Mouse (Mus musculus) liver, embryonic 16.5 days (tissue): ENCODE measurements around the gene Snai3. TPM values are rescaled to one million over a fixed set of nuclear protein-coding genes. Genes with fewer than 3 reads are reported as not detected.

Experiments used
- ATAC-seq: fragments of 200-750 bp; cut with Nextera tagmentation; 2 replicates; pipeline ENCODE4 v1.8.0; 2017; ENCODE audit warnings: low read depth, mild to moderate bottlenecking, moderate number of reproducible peaks, moderate library complexity
- H3K27ac ChIP-seq: fragments of 300-500 bp; sonication (generic); 2 replicates; pipeline ENCODE4 v1.5.1; 2014; ENCODE audit warnings: mild to moderate bottlenecking, low read length
- H3K27me3 ChIP-seq: fragments of 300-500 bp; sonication (generic); 2 replicates; pipeline ENCODE4 v1.6.1; 2014; ENCODE audit warnings: low read depth, low read length, mixed read lengths; ENCODE audit not compliant: control insufficient read depth, insufficient read depth
- H3K36me3 ChIP-seq: fragments of 300-500 bp; sonication (generic); 2 replicates; pipeline ENCODE4 v1.6.1; 2014; ENCODE audit warnings: mild to moderate bottlenecking; ENCODE audit not compliant: control insufficient read depth, insufficient read depth
- H3K4me1 ChIP-seq: fragments of 300-500 bp; sonication (generic); 2 replicates; pipeline ENCODE4 v1.6.1; 2014; ENCODE audit warnings: low read depth, low read length, mixed read lengths; ENCODE audit not compliant: control insufficient read depth
- H3K4me2 ChIP-seq: fragments of 300-500 bp; sonication (generic); 2 replicates; pipeline ENCODE4 v1.6.1; 2014; ENCODE audit warnings: low read depth, low read length, mixed read lengths
- H3K4me3 ChIP-seq: fragments of 300-500 bp; sonication (generic); 2 replicates; pipeline ENCODE4 v1.5.1; 2014; ENCODE audit warnings: low read depth, mild to moderate bottlenecking, low read length
- H3K9ac ChIP-seq: fragments of 300-500 bp; sonication (generic); 2 replicates; pipeline ENCODE4 v1.6.1; 2014; ENCODE audit warnings: low read depth, low read length
- H3K9me3 ChIP-seq: fragments of 300-500 bp; sonication (generic); replicated peaks from 2 replicates; pipeline ENCODE4 v1.6.1; 2016; ENCODE audit warnings: low read length; ENCODE audit not compliant: control insufficient read depth
- WGBS: fragments of 180-500 bp; shearing (Covaris S2); extraction: QIAGEN DNeasy Blood & Tissue Kit; methylation state at CpG from one replicate; pipeline ENCODE4 v1.1.7; 2014; ENCODE audit not compliant: insufficient replicate concordance; 5-methylcytosine and 5-hydroxymethylcytosine counted together
- polyA plus RNA-seq: library from polyadenylated mRNA; unstranded; fragments of >200 nt; fragmentation: Nextera tagmentation; extraction: Ambion mirVana; gene quantifications from 2 replicates; pipeline ENCODE4 v1.2.1, GENCODE M21; 2015

Snai3 gene
- polyA plus RNA-seq, 1 experiment from 2014 or later: 0.40 TPM

GRCm38 (mm10) chr8:122475580-122476320, 15.2 kb upstream of the Snai3 start, which contains the start of the genes Rnf166 and Ctu2:
TSS of gene Rnf166 (minus strand) at chr8:122476064.
TSS of gene Ctu2 (plus strand) at chr8:122476143.
- H3K36me3 ChIP-seq: peaks cover 13% of the 10 kb centered on the region
- H3K9ac ChIP-seq: peak within 1 kb of the TSS; percentile 74
- H3K4me1 ChIP-seq: peaks cover 24% of the 10 kb centered on the region
- ATAC-seq: peak; percentile 87
- peak within 1 kb of the TSS; percentile 73 for H3K4me3 ChIP-seq
- H3K27ac ChIP-seq: peak within 1 kb of the TSS; percentile 10
- H3K4me2 ChIP-seq: peak within 1 kb of the TSS; percentile 83
- under 1% methylated on average over 93 of the region's 103 CpGs for WGBS
- H3K9me3 ChIP-seq: no peaks in the 10 kb centered on the region
- no peaks in the 10 kb centered on the region for H3K27me3 ChIP-seq

- ATAC-seq: peak; percentile 23; the same call in 1 of the 2 replicates
- no peaks in the 10 kb centered on the region for H3K9me3 ChIP-seq
Measured at GRCm38 (mm10) chr8:122474951-122475560, 14.5 kb upstream of the Snai3 start.

GRCm38 (mm10) chr8:122473911-122474421, 13.4 kb upstream of the Snai3 start:
- Histone ChIP-seq H3K27ac (peak overlapping the region; percentile 70), H3K4me3 (no peak overlapping the region), H3K36me3 (peaks cover 3% of the 10 kb centered on the region), H3K9ac (no peak overlapping the region), H3K4me1 (peaks cover 28% of the 10 kb centered on the region), H3K27me3 (no peaks in the 10 kb centered on the region), H3K9me3 (no peaks in the 10 kb centered on the region), H3K4me2 (no peak overlapping the region)
- WGBS: 35% methylated on average over 8 of the region's 8 CpGs
- ATAC-seq: no peak

More at GRCm38 (mm10) chr8:122474951-122475560, 14.5 kb upstream of the Snai3 start:
- Histone ChIP-seq H3K4me3 (peak overlapping the region; percentile 73), H3K27ac (peak overlapping the region; percentile 10), H3K36me3 (peaks cover 12% of the 10 kb centered on the region), H3K9ac (peak overlapping the region; percentile 74), H3K4me1 (peaks cover 24% of the 10 kb centered on the region), H3K4me2 (peak overlapping the region; percentile 83), H3K27me3 (no peaks in the 10 kb centered on the region)
- 3% methylated on average over 16 of the region's 16 CpGs for WGBS

GRCm38 (mm10) chr8:122470691-122471090, 10.2 kb upstream of the Snai3 start:
- ATAC-seq: no peak
- whole genome bisulfite sequencing: 64% methylated on average over 5 of the region's 5 CpGs
- peaks cover 20% of the 10 kb centered on the region for H3K4me1 ChIP-seq
- no peaks in the 10 kb centered on the region for H3K27me3 ChIP-seq
- no peak overlapping the region for H3K4me2 ChIP-seq
- H3K9ac ChIP-seq: no peak overlapping the region
- no peak overlapping the region for H3K4me3 ChIP-seq
- H3K36me3 ChIP-seq: no peaks in the 10 kb centered on the region
- H3K27ac ChIP-seq: no peak overlapping the region
- H3K9me3 ChIP-seq: no peaks in the 10 kb centered on the region

GRCm38 (mm10) chr8:122469965-122470364, 9.4 kb upstream of the Snai3 start:
- Histone ChIP-seq H3K4me1 (peaks cover 19% of the 10 kb centered on the region), H3K4me3 (no peak overlapping the region), H3K27me3 (no peaks in the 10 kb centered on the region), H3K9me3 (no peaks in the 10 kb centered on the region), H3K9ac (no peak overlapping the region), H3K36me3 (no peaks in the 10 kb centered on the region), H3K27ac (no peak overlapping the region), H3K4me2 (no peak overlapping the region)
- no peak for ATAC-seq
- 76% methylated on average over 10 of the region's 10 CpGs for WGBS

- Histone ChIP-seq H3K9ac (no peak overlapping the region), H3K4me1 (peaks cover 18% of the 10 kb centered on the region), H3K4me2 (no peak overlapping the region), H3K4me3 (no peak overlapping the region), H3K27ac (no peak overlapping the region), H3K9me3 (no peaks in the 10 kb centered on the region), H3K27me3 (no peaks in the 10 kb centered on the region), H3K36me3 (no peaks in the 10 kb centered on the region)
- WGBS: 61% methylated on average over 6 of the region's 6 CpGs
- no peak for ATAC-seq
Measured at GRCm38 (mm10) chr8:122469407-122469806, 8.9 kb upstream of the Snai3 start.

- no peak overlapping the region for H3K4me2 ChIP-seq
- H3K4me1 ChIP-seq: peaks cover 25% of the 10 kb centered on the region
- no peaks in the 10 kb centered on the region for H3K36me3 ChIP-seq
- H3K27ac ChIP-seq: no peak overlapping the region
- no peak overlapping the region for H3K9ac ChIP-seq
- no peak for ATAC-seq
- no peak overlapping the region for H3K4me3 ChIP-seq
- no peaks in the 10 kb centered on the region for H3K27me3 ChIP-seq
- WGBS: 77% methylated on average over 13 of the region's 13 CpGs
- H3K9me3 ChIP-seq: no peaks in the 10 kb centered on the region
Measured at GRCm38 (mm10) chr8:122467816-122468215, 7.3 kb upstream of the Snai3 start.

GRCm38 (mm10) chr8:122464985-122465384, 4.5 kb upstream of the Snai3 start:
- Histone ChIP-seq H3K4me2 (no peak overlapping the region), H3K9ac (no peak overlapping the region), H3K9me3 (no peaks in the 10 kb centered on the region), H3K27me3 (peaks cover 21% of the 10 kb centered on the region), H3K4me1 (peaks cover 38% of the 10 kb centered on the region), H3K4me3 (no peak overlapping the region), H3K27ac (no peak overlapping the region), H3K36me3 (no peaks in the 10 kb centered on the region)
- ATAC-seq: no peak
- 16% methylated on average over 7 of the region's 7 CpGs for WGBS
